Mouse (Mus musculus) midbrain, embryonic 13.5 days (tissue): ENCODE measurements around the gene Aknad1. TPM values are rescaled to one million over a fixed set of nuclear protein-coding genes. Genes with fewer than 3 reads are reported as not detected.
A peak's percentile ranks its signal among the peaks of the same experiment; 100 is the strongest.

Source experiments
- ATAC-seq: fragments of 200-750 bp; cut with Nextera tagmentation; 2 replicates; pipeline ENCODE4 v1.8.0; 2017; ENCODE audit warnings: mild to moderate bottlenecking, moderate TSS enrichment, moderate library complexity
- H3K27ac ChIP-seq: fragments of 300-500 bp; sonication (generic); 2 replicates; pipeline ENCODE4 v1.5.1; 2015; ENCODE audit warnings: inconsistent platforms, mild to moderate bottlenecking, moderate library complexity
- H3K27me3 ChIP-seq: fragments of 300-500 bp; sonication (generic); 2 replicates; pipeline ENCODE4 v1.6.1; 2015; ENCODE audit warnings: mild to moderate bottlenecking, inconsistent platforms
- H3K36me3 ChIP-seq: fragments of 300-500 bp; sonication (generic); 2 replicates; pipeline ENCODE4 v1.6.1; 2015; ENCODE audit warnings: mild to moderate bottlenecking, inconsistent platforms
- H3K4me1 ChIP-seq: fragments of 300-500 bp; sonication (generic); replicated peaks from 2 replicates; pipeline ENCODE4 v1.6.1; 2015; ENCODE audit warnings: inconsistent platforms
- H3K4me2 ChIP-seq: fragments of 300-500 bp; sonication (generic); replicated peaks from 2 replicates; pipeline ENCODE4 v1.6.1; 2015; ENCODE audit warnings: moderate library complexity, mild to moderate bottlenecking, inconsistent platforms
- H3K4me3 ChIP-seq: fragments of 300-500 bp; sonication (generic); replicated peaks from 2 replicates; pipeline ENCODE4 v1.5.1; 2015; ENCODE audit warnings: mild to moderate bottlenecking, inconsistent platforms
- H3K9ac ChIP-seq: fragments of 300-500 bp; sonication (generic); replicated peaks from 2 replicates; pipeline ENCODE4 v1.6.1; 2015; ENCODE audit warnings: mild to moderate bottlenecking, inconsistent platforms
- H3K9me3 ChIP-seq: fragments of 300-500 bp; sonication (generic); 2 replicates; pipeline ENCODE4 v1.6.1; 2016; ENCODE audit warnings: mild to moderate bottlenecking, inconsistent platforms
- WGBS: fragments of 180-500 bp; shearing (Covaris S2); methylation state at CpG from one replicate; pipeline ENCODE4 v1.1.7; 2015; 5-methylcytosine and 5-hydroxymethylcytosine counted together
- polyA plus RNA-seq: library from polyadenylated mRNA; unstranded; fragments of >200 nt; fragmentation: Nextera tagmentation; extraction: Ambion mirVana; gene quantifications from 2 replicates; pipeline ENCODE4 v1.2.1, GENCODE M21; 2015

Gene Aknad1
- polyA plus RNA-seq, 1 experiment from 2014 or later = not detected

GRCm38 (mm10) chr3:108772211-108772610 is 32.8 kb downstream of the Aknad1 start:
- H3K27me3 ChIP-seq = no peaks in the 10 kb centered on the region
- no peak overlapping the region for H3K9ac ChIP-seq
- H3K4me3 ChIP-seq = no peak overlapping the region
- no peaks in the 10 kb centered on the region for H3K9me3 ChIP-seq
- ATAC-seq = no peak
- H3K27ac ChIP-seq = no peak overlapping the region
- no peak overlapping the region for H3K4me2 ChIP-seq
- H3K36me3 ChIP-seq = no peaks in the 10 kb centered on the region
- 89% methylated on average over 13 of the region's 13 CpGs for WGBS
- H3K4me1 ChIP-seq = no peaks in the 10 kb centered on the region

GRCm38 (mm10) chr3:108772811-108773210 is 33.4 kb downstream of the Aknad1 start:
- no peak overlapping the region for H3K4me3 ChIP-seq
- no peaks in the 10 kb centered on the region for H3K27me3 ChIP-seq
- 90% methylated on average over 3 of the region's 3 CpGs for WGBS
- ATAC-seq = no peak
- H3K9ac ChIP-seq = no peak overlapping the region
- no peaks in the 10 kb centered on the region for H3K36me3 ChIP-seq
- no peak overlapping the region for H3K4me2 ChIP-seq
- H3K4me1 ChIP-seq = no peaks in the 10 kb centered on the region
- H3K9me3 ChIP-seq = no peaks in the 10 kb centered on the region
- no peak overlapping the region for H3K27ac ChIP-seq

GRCm38 (mm10) chr3:108778761-108779540 is 39.5 kb downstream of the Aknad1 start:
- no peaks in the 10 kb centered on the region for H3K9me3 ChIP-seq
- H3K27me3 ChIP-seq = no peaks in the 10 kb centered on the region
- no peak overlapping the region for H3K4me3 ChIP-seq
- no peak overlapping the region for H3K9ac ChIP-seq
- WGBS = 75% methylated on average over 4 of the region's 4 CpGs
- no peak overlapping the region for H3K4me2 ChIP-seq
- H3K4me1 ChIP-seq = peaks cover 9% of the 10 kb centered on the region
- no peak overlapping the region for H3K27ac ChIP-seq
- H3K36me3 ChIP-seq = no peaks in the 10 kb centered on the region
- ATAC-seq = no peak

GRCm38 (mm10) chr3:108781238-108781883 is 41.9 kb downstream of the Aknad1 start:
- 0 out of 2 replicates have a peak, but pooled peaks have one; percentile 30 for ATAC-seq
- no peaks in the 10 kb centered on the region for H3K27me3 ChIP-seq
- peaks cover 9% of the 10 kb centered on the region for H3K4me1 ChIP-seq
- no peak overlapping the region for H3K4me2 ChIP-seq
- peaks cover 6% of the 10 kb centered on the region; the same call in 1 of the 2 replicates for H3K9me3 ChIP-seq
- no peak overlapping the region for H3K4me3 ChIP-seq
- 60% methylated on average over 10 of the region's 10 CpGs for WGBS
- no peak overlapping the region for H3K9ac ChIP-seq
- no peak overlapping the region for H3K27ac ChIP-seq
- no peaks in the 10 kb centered on the region for H3K36me3 ChIP-seq

GRCm38 (mm10) chr3:108781884-108782270 is 42.4 kb downstream of the Aknad1 start:
- Histone ChIP-seq H3K27me3 (no peaks in the 10 kb centered on the region), H3K27ac (no peak overlapping the region), H3K4me2 (no peak overlapping the region), H3K9me3 (peaks cover 6% of the 10 kb centered on the region; the same call in 1 of the 2 replicates), H3K4me3 (no peak overlapping the region), H3K36me3 (no peaks in the 10 kb centered on the region), H3K4me1 (peaks cover 9% of the 10 kb centered on the region), H3K9ac (no peak overlapping the region)
- ATAC-seq = no peak
- 82% methylated on average over 5 of the region's 5 CpGs for WGBS

GRCm38 (mm10) chr3:108782364-108782895 is 43.0 kb downstream of the Aknad1 start:
- H3K4me2 ChIP-seq = no peak overlapping the region
- no peak for ATAC-seq
- H3K9ac ChIP-seq = no peak overlapping the region
- no peak overlapping the region for H3K27ac ChIP-seq
- H3K36me3 ChIP-seq = no peaks in the 10 kb centered on the region
- WGBS = 87% methylated on average over 6 of the region's 6 CpGs
- peaks cover 9% of the 10 kb centered on the region for H3K4me1 ChIP-seq
- no peak overlapping the region for H3K4me3 ChIP-seq
- H3K9me3 ChIP-seq = peaks cover 6% of the 10 kb centered on the region; the same call in 1 of the 2 replicates
- H3K27me3 ChIP-seq = no peaks in the 10 kb centered on the region

GRCm38 (mm10) chr3:108786520-108786919 is 47.1 kb downstream of the Aknad1 start:
- Histone ChIP-seq H3K27ac (no peak overlapping the region), H3K9me3 (peaks cover 6% of the 10 kb centered on the region; the same call in 1 of the 2 replicates), H3K36me3 (no peaks in the 10 kb centered on the region), H3K4me3 (no peak overlapping the region), H3K4me1 (peaks cover 3% of the 10 kb centered on the region), H3K27me3 (no peaks in the 10 kb centered on the region), H3K9ac (no peak overlapping the region), H3K4me2 (no peak overlapping the region)
- no peak for ATAC-seq
- WGBS = 68% methylated on average over 6 of the region's 6 CpGs

- Histone ChIP-seq H3K27me3 (no peaks in the 10 kb centered on the region), H3K9ac (no peak overlapping the region), H3K4me1 (no peaks in the 10 kb centered on the region), H3K9me3 (peaks cover 6% of the 10 kb centered on the region; the same call in 1 of the 2 replicates), H3K36me3 (0 out of 2 replicates have a peak, but pooled peaks cover 7% of the 10 kb centered on the region), H3K27ac (no peak overlapping the region), H3K4me3 (no peak overlapping the region), H3K4me2 (no peak overlapping the region)
- no peak for ATAC-seq
- 78% methylated on average over 12 of the region's 12 CpGs for WGBS
These were observed 48.4 kb downstream of the Aknad1 start for GRCm38 (mm10) chr3:108787754-108788454.

GRCm38 (mm10) chr3:108788455-108788794 is 49.0 kb downstream of the Aknad1 start:
- Histone ChIP-seq H3K27me3 (no peaks in the 10 kb centered on the region), H3K9ac (no peak overlapping the region), H3K4me1 (no peaks in the 10 kb centered on the region), H3K4me2 (no peak overlapping the region), H3K36me3 (0 out of 2 replicates have a peak, but pooled peaks cover 7% of the 10 kb centered on the region), H3K9me3 (peaks cover 6% of the 10 kb centered on the region; the same call in 1 of the 2 replicates), H3K27ac (no peak overlapping the region), H3K4me3 (no peak overlapping the region)
- WGBS = 90% methylated on average over 4 of the region's 4 CpGs
- no peak for ATAC-seq

- ATAC-seq = no peak
- Histone ChIP-seq H3K36me3 (peaks cover 10% of the 10 kb centered on the region; the same call in 1 of the 2 replicates), H3K27ac (no peak overlapping the region), H3K4me2 (no peak overlapping the region), H3K27me3 (no peaks in the 10 kb centered on the region), H3K9me3 (peaks cover 6% of the 10 kb centered on the region; the same call in 1 of the 2 replicates), H3K9ac (no peak overlapping the region), H3K4me3 (no peak overlapping the region), H3K4me1 (no peaks in the 10 kb centered on the region)
- 86% methylated on average over 5 of the region's 5 CpGs for WGBS
These were observed 49.8 kb downstream of the Aknad1 start for GRCm38 (mm10) chr3:108789299-108789698.

- WGBS = 84% methylated on average over 3 of the region's 3 CpGs
- H3K27me3 ChIP-seq = no peaks in the 10 kb centered on the region
- no peak overlapping the region for H3K9ac ChIP-seq
- H3K4me3 ChIP-seq = no peak overlapping the region
- no peaks in the 10 kb centered on the region for H3K9me3 ChIP-seq
- H3K36me3 ChIP-seq = peaks cover 10% of the 10 kb centered on the region; the same call in 1 of the 2 replicates
- no peaks in the 10 kb centered on the region for H3K4me1 ChIP-seq
- H3K27ac ChIP-seq = no peak overlapping the region
- ATAC-seq = no peak
- no peak overlapping the region for H3K4me2 ChIP-seq
These were observed 51.0 kb downstream of the Aknad1 start for GRCm38 (mm10) chr3:108790499-108790898.
